Mouse (Mus musculus): ENCODE data around the gene Slc9a8.

Gene Slc9a8

GRCm38 (mm10) chr2:167479501-167479900 lies 58.0 kb downstream of the Slc9a8 start:
- POLR2A ChIA-PET, result interaction anchor here in 2 of 4 experiments (0.7 to 5.1 kb wide), 9 partner anchors 8 to 152 kb away, joined by 3 to 36 read pairs (median 4); partner anchors contain the start of genes Rnf114 (in 2 of the 2) and Spata2 (in 2 of the 2)
- CTCF ChIA-PET, result interaction anchor here in 1 of 4 experiments (1.5 kb wide), 1 partner anchor 58 kb away, joined by 3 read pairs; the partner anchor contains the start of gene Snai1

GRCm38 (mm10) chr2:167482681-167483080 lies 61.2 kb downstream of the Slc9a8 start:
- ChIA-PET POLR2A (interaction anchor here in 3 of 4 experiments (0.5 to 5.1 kb wide), 25 partner anchors 9 to 1214 kb away, joined by 3 to 36 read pairs (median 4); partner anchors contain the start of genes Rnf114 (in 2 of the 3), Slc9a8 (in 2 of the 3) and Spata2 (in 2 of the 3)), CTCF (interaction anchor here (0.6 to 1.5 kb wide), 7 partner anchors 9 to 261 kb away, joined by 3 to 10 read pairs (median 4); no protein-coding TSS in a partner anchor)

GRCm38 (mm10) chr2:167483081-167483826 lies 61.7 kb downstream of the Slc9a8 start:
- POLR2A ChIA-PET, result interaction anchor here in 3 of 4 experiments (0.5 to 5.1 kb wide), 27 partner anchors 8 to 1214 kb away, joined by 3 to 36 read pairs (median 4); partner anchors contain the start of genes Rnf114 (in 2 of the 3), Slc9a8 (in 2 of the 3) and Spata2 (in 2 of the 3)

DNA sequence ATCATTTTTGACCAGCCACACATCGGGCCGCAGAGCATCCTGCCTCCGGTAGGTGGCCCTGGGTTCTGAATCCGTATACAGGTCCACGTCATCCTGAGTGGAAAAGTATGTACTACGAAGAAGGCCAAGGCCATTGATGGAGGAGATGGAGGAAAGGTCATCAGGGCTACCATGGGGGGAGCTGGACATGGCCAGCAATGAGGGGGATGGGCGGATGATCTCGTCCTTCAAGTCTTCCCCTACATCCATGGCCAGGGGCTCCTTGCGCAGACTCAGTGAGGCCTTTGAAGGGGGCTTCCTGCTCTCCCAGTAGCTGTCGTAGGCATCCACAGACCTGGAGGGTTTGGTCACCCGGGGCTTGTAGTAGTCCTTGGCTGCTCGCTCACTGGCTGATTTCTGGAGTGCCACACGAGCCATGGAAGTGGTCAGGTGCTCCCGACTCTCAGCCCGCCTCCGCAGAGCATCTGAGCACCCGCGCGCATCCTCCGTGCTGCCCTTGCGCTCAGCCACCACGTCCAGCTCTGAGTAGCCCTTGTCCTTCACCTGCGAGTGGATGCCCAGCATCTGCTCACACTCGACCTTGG lies 62.4 kb downstream of the Slc9a8 start:
- POLR2A ChIA-PET, result interaction anchor here in 2 of 4 experiments (0.7 to 5.1 kb wide), 19 partner anchors 8 to 418 kb away, joined by 3 to 36 read pairs (median 5); partner anchors contain the start of genes Rnf114 (in 2 of the 2), Spata2 (in 2 of the 2) and Slc9a8 (in 1 of the 2)

More at GRCm38 (mm10) chr2:167483081-167483826, 61.7 kb downstream of the Slc9a8 start:
- CTCF ChIA-PET, result interaction anchor here (0.6 to 1.5 kb wide), 8 partner anchors 8 to 261 kb away, joined by 3 to 10 read pairs (median 4); no protein-coding TSS in a partner anchor

GRCm38 (mm10) chr2:167484932-167485331 lies 63.4 kb downstream of the Slc9a8 start:
- CTCF ChIA-PET, result interaction anchor here in 3 of 4 experiments (1.0 to 1.4 kb wide), 5 partner anchors 16 to 204 kb away, joined by 3 read pairs; no protein-coding TSS in a partner anchor
- POLR2A ChIA-PET, result interaction anchor here in 2 of 4 experiments (0.6 to 3.3 kb wide), 9 partner anchors 8 to 419 kb away, joined by 3 to 19 read pairs (median 5); no protein-coding TSS in a partner anchor

More for the DNA sequence above, 62.4 kb downstream of the Slc9a8 start:
- CTCF ChIA-PET, result interaction anchor here in 3 of 4 experiments (1.0 to 1.4 kb wide), 5 partner anchors 15 to 121 kb away, joined by 3 read pairs; no protein-coding TSS in a partner anchor

- CTCF ChIA-PET, result interaction anchor here in 2 of 4 experiments (0.5 to 1.4 kb wide), 4 partner anchors 9 to 669 kb away, joined by 3 to 4 read pairs (median 3); no protein-coding TSS in a partner anchor
Observed at GRCm38 (mm10) chr2:167485501-167486377, 64.2 kb downstream of the Slc9a8 start.

DNA sequence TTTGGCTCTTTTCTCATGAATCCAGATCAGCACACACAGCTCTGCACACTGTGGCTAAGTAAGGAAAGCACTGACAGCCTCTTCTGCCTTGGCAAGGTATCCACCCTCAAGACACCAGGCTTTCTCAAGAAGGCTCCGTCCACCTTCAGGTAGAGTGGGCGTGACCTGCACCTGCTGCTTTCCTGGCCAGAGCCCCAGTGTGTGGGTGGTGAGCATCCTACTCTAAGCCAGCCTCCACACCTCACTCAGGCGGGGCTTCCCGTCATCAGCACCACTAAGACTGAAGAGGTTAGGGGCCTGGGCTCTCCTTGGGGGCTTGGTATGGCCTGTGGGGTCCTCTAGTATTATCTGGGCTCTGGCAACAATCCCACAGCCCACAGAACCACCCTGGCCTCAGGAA lies 65.1 kb downstream of the Slc9a8 start:
- ChIA-PET CTCF (interaction anchor here in 3 of 4 experiments (0.5 to 1.0 kb wide), 4 partner anchors 8 to 668 kb away, joined by 3 to 4 read pairs (median 3); no protein-coding TSS in a partner anchor), POLR2A (interaction anchor here in 2 of 4 experiments (0.6 to 1.8 kb wide), 5 partner anchors 9 to 121 kb away, joined by 3 to 8 read pairs (median 3); no protein-coding TSS in a partner anchor)

More at GRCm38 (mm10) chr2:167485501-167486377, 64.2 kb downstream of the Slc9a8 start:
- POLR2A ChIA-PET, result interaction anchor here in 2 of 4 experiments (0.6 to 2.2 kb wide), 9 partner anchors 9 to 121 kb away, joined by 3 to 8 read pairs (median 3); no protein-coding TSS in a partner anchor

- POLR2A ChIA-PET, result interaction anchor here in 2 of 4 experiments (0.7 to 1.3 kb wide), 6 partner anchors 12 to 472 kb away, joined by 3 to 5 read pairs (median 3); no protein-coding TSS in a partner anchor
Observed at GRCm38 (mm10) chr2:167487551-167487950, 66.0 kb downstream of the Slc9a8 start.

GRCm38 (mm10) chr2:167487994-167488393 lies 66.5 kb downstream of the Slc9a8 start:
- ChIA-PET CTCF (interaction anchor here in 3 of 4 experiments (0.6 to 1.7 kb wide), 6 partner anchors 10 to 312 kb away, joined by 3 to 11 read pairs (median 4); no protein-coding TSS in a partner anchor), POLR2A (interaction anchor here in 2 of 4 experiments (0.7 to 1.3 kb wide), 6 partner anchors 12 to 472 kb away, joined by 3 to 5 read pairs (median 3); no protein-coding TSS in a partner anchor)

More at GRCm38 (mm10) chr2:167487551-167487950, 66.0 kb downstream of the Slc9a8 start:
- CTCF ChIA-PET, result interaction anchor here in 3 of 4 experiments (0.7 to 1.7 kb wide), 6 partner anchors 10 to 312 kb away, joined by 3 to 11 read pairs (median 4); no protein-coding TSS in a partner anchor

GRCm38 (mm10) chr2:167490813-167491525 lies 69.5 kb downstream of the Slc9a8 start:
- POLR2A ChIA-PET, result interaction anchor here in 3 of 4 experiments (0.5 to 4.9 kb wide), 29 partner anchors 9 to 1473 kb away, joined by 3 to 36 read pairs (median 4); partner anchors contain the start of gene Slc9a8 (in 1 of the 3)

DNA sequence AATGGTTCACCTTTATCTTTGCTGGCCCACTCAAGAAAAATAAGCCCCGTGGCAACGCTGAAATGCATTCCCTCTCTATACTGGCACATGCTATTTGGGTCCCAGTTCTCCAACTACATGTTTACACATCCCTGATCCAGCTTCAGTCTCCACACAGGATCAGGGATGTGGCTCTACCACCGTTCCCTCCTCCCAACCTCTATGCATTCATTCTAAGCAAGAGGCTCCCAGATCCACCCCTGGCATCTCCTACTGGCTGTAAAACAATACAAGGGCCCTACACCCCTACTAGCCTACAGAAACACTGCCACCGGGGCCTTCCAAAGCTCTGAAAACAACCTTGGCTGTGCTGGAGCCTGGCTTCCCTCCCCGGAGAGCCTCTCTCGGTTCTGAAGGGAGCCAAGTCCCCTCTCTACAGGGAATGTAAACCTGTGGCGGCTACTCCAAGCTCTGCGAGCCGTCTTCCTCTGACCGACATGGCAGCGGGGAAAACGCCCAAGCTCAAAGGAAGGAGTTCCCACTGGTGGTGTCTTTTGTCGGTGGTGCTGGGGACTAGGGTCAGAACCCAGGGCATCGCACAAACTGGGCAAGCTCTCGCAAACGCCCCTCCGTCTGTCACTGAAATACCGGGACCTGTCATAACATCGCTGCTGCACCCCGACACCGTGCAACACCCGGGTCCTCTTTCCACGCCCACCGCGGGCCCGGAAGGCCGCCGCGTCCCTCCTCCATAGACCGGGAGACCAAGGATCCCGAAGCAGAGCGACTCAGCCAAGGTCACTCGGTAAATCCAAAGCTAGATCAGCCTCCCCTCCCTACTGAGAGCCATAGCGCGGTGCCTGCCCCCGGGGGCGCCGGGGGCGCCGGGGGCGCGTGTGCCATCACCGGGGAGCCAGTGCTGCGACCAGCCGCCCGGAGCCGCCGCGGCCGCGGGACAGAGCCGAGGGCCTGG lies 70.5 kb downstream of the Slc9a8 start, which contains the start of gene Rnf114:
Gene Rnf114 (plus strand): TSS at position 889 of the 952 bp plus-strand sequence.
- ChIA-PET CTCF (interaction anchor here (0.6 to 2.5 kb wide), 14 partner anchors 9 to 479 kb away, joined by 3 to 10 read pairs (median 3); no protein-coding TSS in a partner anchor), POLR2A (interaction anchor here (0.5 to 4.9 kb wide), 41 partner anchors 8 to 1474 kb away, joined by 3 to 36 read pairs (median 4); partner anchors contain the start of genes Slc9a8 (in 1 of the 4) and Snai1 (in 1 of the 4))

More at GRCm38 (mm10) chr2:167490813-167491525, 69.5 kb downstream of the Slc9a8 start:
- CTCF ChIA-PET, result interaction anchor here in 2 of 4 experiments (0.7 to 1.5 kb wide), 4 partner anchors 8 to 269 kb away, joined by 3 to 4 read pairs (median 4); no protein-coding TSS in a partner anchor

DNA sequence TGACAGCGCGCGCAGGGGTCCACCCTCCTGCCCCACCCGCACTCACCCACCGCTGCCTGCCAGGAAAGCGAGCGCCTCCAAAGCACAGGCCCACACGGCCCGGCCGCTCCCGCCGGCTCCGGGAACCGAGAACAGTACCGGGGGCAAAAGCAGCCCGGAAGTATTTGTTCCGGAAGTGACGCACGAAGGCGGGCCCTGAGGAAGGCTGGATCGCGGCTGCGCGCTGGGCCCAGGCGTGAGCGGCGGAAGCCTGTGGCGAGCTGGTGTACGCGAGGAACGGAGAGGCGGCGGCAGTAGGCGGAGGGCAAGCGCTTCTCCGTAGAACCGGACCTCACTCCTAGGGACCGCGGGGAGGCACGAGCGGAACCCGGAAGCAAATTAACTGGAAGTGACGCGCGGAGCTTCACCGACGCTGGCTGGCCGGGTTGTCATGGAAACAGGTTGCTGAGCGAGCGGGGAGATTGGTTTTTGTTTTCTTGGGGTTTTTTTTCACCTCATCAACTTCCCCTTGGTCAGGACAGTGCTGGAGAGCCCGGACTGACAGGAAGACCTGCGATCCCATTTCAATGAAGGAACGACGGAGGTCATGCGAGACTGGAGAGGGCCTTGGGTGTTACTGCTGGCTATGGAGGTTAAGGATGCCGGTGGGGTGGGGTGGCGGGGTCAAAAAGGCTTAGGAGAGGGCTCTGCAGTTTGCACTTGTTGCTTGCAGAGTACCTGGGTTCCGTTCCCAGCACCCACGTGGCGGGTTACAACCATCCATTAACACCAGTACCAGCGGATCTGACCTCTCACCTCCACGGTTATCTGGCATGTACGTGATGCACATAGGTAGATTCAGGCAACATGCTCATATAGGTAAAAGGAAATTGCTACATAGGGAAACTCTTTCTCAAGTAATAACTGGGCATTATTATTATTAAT lies 71.5 kb downstream of the Slc9a8 start, which contains the start of gene Spata2:
Gene Spata2 (minus strand): TSS at position 175 of the 924 bp plus-strand sequence.
- POLR2A ChIA-PET, result interaction anchor here in 3 of 4 experiments (0.5 to 4.9 kb wide), 25 partner anchors 9 to 714 kb away, joined by 3 to 36 read pairs (median 3); partner anchors contain the start of gene Snai1 (in 1 of the 3)
- CTCF ChIA-PET, result interaction anchor here in 2 of 4 experiments (0.8 to 2.5 kb wide), 8 partner anchors 10 to 271 kb away, joined by 3 to 10 read pairs (median 3); no protein-coding TSS in a partner anchor

DNA sequence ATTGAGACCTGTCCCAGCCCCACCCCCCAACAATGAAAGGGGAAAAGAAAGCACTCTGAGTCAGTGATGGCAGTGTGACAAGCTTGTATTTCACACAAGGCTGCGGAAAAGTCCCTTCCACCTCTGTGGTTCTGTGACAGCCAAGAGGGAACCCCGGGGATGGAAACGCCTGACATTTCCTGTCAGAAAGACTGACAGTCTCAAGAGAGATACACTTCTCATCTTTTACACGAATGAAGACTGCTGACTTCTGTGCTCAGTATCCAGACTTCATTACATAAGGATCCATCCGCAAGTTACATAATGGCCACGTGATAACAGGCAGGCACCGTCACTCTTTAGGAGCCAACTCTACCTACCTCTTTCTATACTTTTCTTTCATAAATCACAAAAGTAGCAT lies 74.9 kb downstream of the Slc9a8 start:
- CTCF ChIA-PET, result interaction anchor here in 3 of 4 experiments (0.6 to 1.3 kb wide), 4 partner anchors 11 to 903 kb away, joined by 3 to 4 read pairs (median 4); no protein-coding TSS in a partner anchor
- POLR2A ChIA-PET, result interaction anchor here in 2 of 4 experiments (1.2 to 1.4 kb wide), 2 partner anchors 14 to 19 kb away, joined by 3 read pairs; no protein-coding TSS in a partner anchor

Measured in embryonic stem cell, embryonic (primary cell).